Mouse (Mus musculus) erythroblast, embryonic 14.5 days (primary cell): ENCODE measurements around the gene Camk2d.

Experiments
- GATA1 ChIP-seq: IDR thresholded peaks from 2 replicates; pipeline ENCODE4 v1.6.1; 2012; ENCODE audit warnings: low read length, inconsistent platforms, mixed read lengths
- TAL1 ChIP-seq: IDR thresholded peaks from 3 replicates; pipeline ENCODE4 v1.6.1; 2012; ENCODE audit warnings: low read length, inconsistent platforms, mixed read lengths

DNA sequence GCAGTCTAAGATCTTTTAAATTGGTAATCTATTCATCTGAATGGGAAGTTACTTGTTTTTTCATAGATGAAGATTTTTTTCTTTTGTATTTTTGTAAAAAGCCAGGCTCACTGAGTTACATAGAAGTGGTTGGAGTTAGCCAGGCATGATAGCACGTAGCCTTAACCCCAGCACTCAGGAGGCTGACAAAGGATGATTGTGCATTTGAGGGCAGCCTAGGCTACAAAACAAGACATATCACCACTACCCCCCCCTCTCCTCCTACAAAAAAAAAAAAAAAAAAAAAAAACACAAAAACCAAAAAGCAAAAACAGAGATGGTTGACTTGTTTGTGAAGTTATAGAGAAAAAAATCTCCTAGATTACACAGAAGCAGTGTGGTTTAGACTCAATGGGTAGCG lies 92.4 kb downstream of the Camk2d start:
- TF ChIP-seq GATA1 (no peak), TAL1 (no peak)
